Mouse (Mus musculus) hindbrain, embryonic 12.5 days (tissue): ENCODE data around the gene Nme7. TPM values are rescaled to one million over a fixed set of nuclear protein-coding genes. Genes with fewer than 3 reads are reported as not detected.

Experiments used
- ATAC-seq: fragments of 200-750 bp; cut with Nextera tagmentation; 2 replicates; pipeline ENCODE4 v1.8.0; 2017; ENCODE audit warnings: moderate TSS enrichment; ENCODE audit not compliant: low FRiP score
- H3K27ac ChIP-seq: fragments of 300-500 bp; sonication (generic); 2 replicates; pipeline ENCODE4 v1.5.1; 2016; ENCODE audit warnings: mild to moderate bottlenecking
- H3K27me3 ChIP-seq: fragments of 300-500 bp; sonication (generic); 2 replicates; pipeline ENCODE4 v1.6.1; 2016; ENCODE audit warnings: mild to moderate bottlenecking
- H3K36me3 ChIP-seq: fragments of 300-500 bp; sonication (generic); 2 replicates; pipeline ENCODE4 v1.6.1; 2016; ENCODE audit warnings: mild to moderate bottlenecking
- H3K4me1 ChIP-seq: fragments of 300-500 bp; sonication (generic); 2 replicates; pipeline ENCODE4 v1.6.1; 2016
- H3K4me2 ChIP-seq: fragments of 300-500 bp; sonication (generic); replicated peaks from 2 replicates; pipeline ENCODE4 v1.6.1; 2016; ENCODE audit warnings: mild to moderate bottlenecking
- H3K4me3 ChIP-seq: fragments of 300-500 bp; sonication (generic); 2 replicates; pipeline ENCODE4 v1.5.1; 2016; ENCODE audit warnings: mild to moderate bottlenecking
- H3K9ac ChIP-seq: fragments of 300-500 bp; sonication (generic); 2 replicates; pipeline ENCODE4 v1.6.1; 2016; ENCODE audit warnings: mild to moderate bottlenecking, moderate library complexity
- H3K9me3 ChIP-seq: fragments of 300-500 bp; sonication (generic); replicated peaks from 2 replicates; pipeline ENCODE4 v1.6.1; 2016; ENCODE audit warnings: mild to moderate bottlenecking
- WGBS: fragments of 180-500 bp; shearing (Covaris S2); methylation state at CpG from one replicate; pipeline ENCODE4 v1.1.7; 2016; 5-methylcytosine and 5-hydroxymethylcytosine counted together
- polyA plus RNA-seq: library from polyadenylated mRNA; unstranded; fragments of >200 nt; fragmentation: Nextera tagmentation; extraction: Ambion mirVana; gene quantifications from 2 replicates; pipeline ENCODE4 v1.2.1, GENCODE M21; 2016

Gene Nme7
- polyA plus RNA-seq, 1 experiment from 2014 or later = 29.8 TPM

DNA sequence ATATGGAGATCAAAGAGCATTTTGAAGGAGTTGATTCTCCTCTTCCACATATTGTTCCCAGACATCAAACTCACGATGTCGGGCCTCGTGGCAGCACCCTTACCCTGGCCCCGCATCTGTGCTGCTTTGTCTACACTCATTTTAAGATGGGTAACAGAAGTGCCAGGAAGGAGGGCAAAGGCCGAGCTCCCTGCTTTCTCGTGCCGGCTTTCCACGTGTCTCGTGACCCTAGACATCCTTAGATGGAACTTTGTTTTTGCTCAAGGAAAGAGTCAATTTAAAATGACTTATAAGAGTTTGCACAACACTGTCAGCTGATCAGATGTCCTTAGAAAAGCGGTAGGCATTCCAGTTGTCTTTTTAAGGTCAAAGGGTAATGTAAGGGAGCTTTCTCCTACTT, 114.4 kb downstream of the Nme7 start:
- Histone ChIP-seq H3K4me1 (no peaks in the 10 kb centered on the region), H3K9me3 (no peaks in the 10 kb centered on the region)
- 72% methylated on average over 10 of the region's 10 CpGs for WGBS

DNA sequence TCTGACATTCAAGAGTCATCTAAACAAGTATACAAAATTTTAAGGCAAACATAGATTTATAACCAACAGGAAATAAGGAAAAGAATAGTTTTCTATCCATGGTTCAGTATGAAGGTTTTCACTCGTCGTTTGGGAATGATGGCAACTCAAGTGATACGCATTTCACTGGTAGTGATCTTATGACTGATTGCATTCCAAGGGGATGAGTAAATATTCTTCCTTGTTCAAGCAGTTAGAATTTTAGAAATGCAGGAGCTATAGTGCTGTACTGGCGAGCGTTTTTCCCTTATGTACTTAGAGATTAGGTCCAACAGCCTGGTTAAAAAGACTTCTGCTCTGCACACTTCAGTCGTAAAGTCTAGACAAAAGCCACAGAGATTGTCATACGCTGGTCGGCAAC, 115.5 kb downstream of the Nme7 start:
- Histone ChIP-seq H3K4me3 (no peak overlapping the region), H3K27ac (no peak overlapping the region), H3K27me3 (no peaks in the 10 kb centered on the region), H3K9ac (no peak overlapping the region), H3K4me1 (no peaks in the 10 kb centered on the region), H3K36me3 (no peaks in the 10 kb centered on the region), H3K4me2 (no peak overlapping the region), H3K9me3 (no peaks in the 10 kb centered on the region)
- 96% methylated on average over 8 of the region's 8 CpGs for WGBS
- no peak for ATAC-seq

More for the DNA sequence above, 114.4 kb downstream of the Nme7 start:
- Histone ChIP-seq H3K36me3 (no peaks in the 10 kb centered on the region), H3K27ac (no peak overlapping the region), H3K4me3 (no peak overlapping the region), H3K4me2 (no peak overlapping the region), H3K9ac (no peak overlapping the region), H3K27me3 (no peaks in the 10 kb centered on the region)
- ATAC-seq = no peak

GRCm38 (mm10) chr1:164420623-164421354, 116.9 kb downstream of the Nme7 start:
- H3K4me1 ChIP-seq = no peaks in the 10 kb centered on the region
- no peak overlapping the region for H3K4me3 ChIP-seq
- H3K27ac ChIP-seq = no peak overlapping the region
- H3K9ac ChIP-seq = no peak overlapping the region
- H3K27me3 ChIP-seq = no peaks in the 10 kb centered on the region
- H3K36me3 ChIP-seq = no peaks in the 10 kb centered on the region
- H3K4me2 ChIP-seq = no peak overlapping the region
- ATAC-seq = no peak
- WGBS = 91% methylated on average over 6 of the region's 6 CpGs
- no peaks in the 10 kb centered on the region for H3K9me3 ChIP-seq

DNA sequence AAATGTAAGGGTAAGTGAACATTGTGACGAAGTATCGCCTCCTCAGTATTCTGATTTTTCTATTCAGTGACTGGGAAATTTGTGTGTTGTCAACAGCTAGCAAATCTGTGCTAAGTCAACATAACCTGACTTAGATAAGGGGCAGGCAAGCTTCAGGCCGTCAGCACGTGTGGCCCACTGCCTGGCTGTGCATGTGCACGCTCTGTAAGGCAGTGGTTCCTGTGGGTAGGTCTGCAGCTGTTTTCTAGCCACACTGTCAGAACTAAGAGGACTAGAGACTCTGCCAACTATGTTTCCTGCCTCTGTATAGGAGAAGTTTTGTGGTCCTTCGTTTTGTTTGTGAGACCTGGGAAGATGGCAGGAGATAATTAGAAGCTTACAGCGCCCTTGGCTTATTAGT, 122.3 kb downstream of the Nme7 start:
- WGBS = 89% methylated on average over 7 of the region's 7 CpGs
- Histone ChIP-seq H3K27ac (no peak overlapping the region), H3K36me3 (no peaks in the 10 kb centered on the region), H3K4me1 (no peaks in the 10 kb centered on the region), H3K4me2 (no peak overlapping the region), H3K27me3 (no peaks in the 10 kb centered on the region), H3K9ac (no peak overlapping the region), H3K4me3 (no peak overlapping the region), H3K9me3 (no peaks in the 10 kb centered on the region)
- ATAC-seq = no peak

DNA sequence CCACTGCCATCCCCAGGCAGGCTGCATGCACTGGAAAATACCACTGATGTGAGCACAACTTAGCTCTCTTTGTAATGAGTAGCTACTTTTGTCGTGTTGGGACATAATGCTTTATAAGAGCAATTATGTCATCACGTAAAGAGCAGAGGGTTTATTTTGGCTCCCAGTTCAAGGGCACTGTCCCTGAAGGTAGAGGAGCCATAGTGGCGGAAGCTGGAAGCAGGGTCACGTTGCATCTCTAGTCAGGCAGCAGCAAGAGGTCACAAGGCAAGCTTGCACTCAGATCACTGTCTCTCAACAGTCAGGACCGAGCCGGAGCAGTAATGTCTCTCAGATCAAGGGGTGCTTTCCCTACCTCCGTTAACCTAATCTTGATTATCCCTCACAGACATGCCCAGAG, 123.9 kb downstream of the Nme7 start:
- WGBS = 70% methylated on average over 7 of the region's 7 CpGs
- Histone ChIP-seq H3K9ac (no peak overlapping the region), H3K4me1 (no peaks in the 10 kb centered on the region), H3K27me3 (no peaks in the 10 kb centered on the region), H3K9me3 (no peaks in the 10 kb centered on the region), H3K4me2 (no peak overlapping the region), H3K36me3 (no peaks in the 10 kb centered on the region), H3K4me3 (no peak overlapping the region), H3K27ac (no peak overlapping the region)
- no peak for ATAC-seq

GRCm38 (mm10) chr1:164428644-164429043, 124.7 kb downstream of the Nme7 start:
- Histone ChIP-seq H3K27ac (no peak overlapping the region), H3K4me2 (no peak overlapping the region), H3K9me3 (no peaks in the 10 kb centered on the region), H3K27me3 (no peaks in the 10 kb centered on the region), H3K9ac (no peak overlapping the region), H3K4me1 (no peaks in the 10 kb centered on the region), H3K4me3 (no peak overlapping the region), H3K36me3 (no peaks in the 10 kb centered on the region)
- 94% methylated on average over 9 of the region's 9 CpGs for WGBS
- ATAC-seq = no peak

- Histone ChIP-seq H3K4me2 (no peak overlapping the region), H3K27ac (no peak overlapping the region), H3K27me3 (no peaks in the 10 kb centered on the region), H3K4me3 (no peak overlapping the region), H3K9ac (no peak overlapping the region), H3K4me1 (no peaks in the 10 kb centered on the region), H3K9me3 (no peaks in the 10 kb centered on the region), H3K36me3 (peaks cover 9% of the 10 kb centered on the region)
- ATAC-seq = no peak
- 83% methylated on average over 5 of the region's 5 CpGs for WGBS
Observed at GRCm38 (mm10) chr1:164432649-164433048, 128.7 kb downstream of the Nme7 start.

- Histone ChIP-seq H3K27ac (no peak overlapping the region), H3K36me3 (peaks cover 22% of the 10 kb centered on the region), H3K4me2 (no peak overlapping the region), H3K4me1 (no peaks in the 10 kb centered on the region), H3K9me3 (no peaks in the 10 kb centered on the region), H3K4me3 (no peak overlapping the region), H3K9ac (no peak overlapping the region), H3K27me3 (no peaks in the 10 kb centered on the region)
- WGBS = 80% methylated on average over 6 of the region's 6 CpGs
- no peak for ATAC-seq
Observed at GRCm38 (mm10) chr1:164434049-164434448, 130.1 kb downstream of the Nme7 start.

DNA sequence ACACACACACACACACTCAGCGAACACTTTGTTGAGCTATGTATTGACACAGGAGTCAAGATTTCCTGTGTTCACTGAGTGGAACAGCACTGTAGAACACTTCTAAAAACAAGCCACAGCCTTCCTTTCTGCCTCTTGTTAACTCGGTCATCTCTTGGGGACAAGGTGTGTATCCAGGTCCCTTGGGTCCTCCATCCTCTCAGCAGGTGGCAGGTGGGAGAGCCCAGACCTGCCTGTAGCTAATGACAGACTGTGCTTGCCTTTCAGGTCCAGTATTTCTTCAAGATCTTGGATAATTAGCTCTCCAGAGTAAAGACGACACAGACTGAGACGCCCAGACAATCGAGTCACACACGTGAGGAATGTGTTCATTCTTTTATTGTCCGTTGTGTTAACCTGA, 132.8 kb downstream of the Nme7 start:
- H3K9ac ChIP-seq = no peak overlapping the region
- H3K36me3 ChIP-seq = peaks cover 43% of the 10 kb centered on the region
- no peak overlapping the region for H3K4me3 ChIP-seq
- H3K4me2 ChIP-seq = no peak overlapping the region
- no peak overlapping the region for H3K27ac ChIP-seq
- no peak for ATAC-seq
- 84% methylated on average over 7 of the region's 7 CpGs for WGBS
- no peaks in the 10 kb centered on the region for H3K9me3 ChIP-seq
- H3K27me3 ChIP-seq = no peaks in the 10 kb centered on the region
- H3K4me1 ChIP-seq = no peaks in the 10 kb centered on the region

DNA sequence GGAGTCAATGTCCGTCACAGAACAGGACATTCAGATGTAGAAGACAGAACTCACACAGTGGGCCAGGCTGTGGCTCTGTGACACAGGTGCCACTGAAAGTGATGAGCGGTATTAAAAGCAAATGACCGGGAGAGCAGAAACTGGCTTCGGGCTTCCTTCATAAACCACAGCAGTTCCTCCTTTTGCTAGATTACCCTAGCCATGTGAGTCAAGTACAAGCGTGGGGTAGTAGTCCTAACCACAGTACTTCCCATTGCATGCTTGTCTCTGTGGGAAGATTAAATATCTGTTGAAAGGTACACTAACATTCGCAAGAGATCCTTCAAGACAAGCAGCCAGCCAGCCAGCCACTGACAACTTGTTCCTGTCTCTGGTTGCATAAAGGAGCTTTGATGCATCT, 136.3 kb downstream of the Nme7 start:
- Histone ChIP-seq H3K36me3 (peaks cover 66% of the 10 kb centered on the region), H3K9ac (no peak overlapping the region), H3K4me3 (no peak overlapping the region), H3K9me3 (no peaks in the 10 kb centered on the region), H3K27ac (no peak overlapping the region), H3K27me3 (no peaks in the 10 kb centered on the region), H3K4me1 (no peaks in the 10 kb centered on the region), H3K4me2 (no peak overlapping the region)
- ATAC-seq = no peak
- WGBS = 89% methylated on average over 6 of the region's 6 CpGs

DNA sequence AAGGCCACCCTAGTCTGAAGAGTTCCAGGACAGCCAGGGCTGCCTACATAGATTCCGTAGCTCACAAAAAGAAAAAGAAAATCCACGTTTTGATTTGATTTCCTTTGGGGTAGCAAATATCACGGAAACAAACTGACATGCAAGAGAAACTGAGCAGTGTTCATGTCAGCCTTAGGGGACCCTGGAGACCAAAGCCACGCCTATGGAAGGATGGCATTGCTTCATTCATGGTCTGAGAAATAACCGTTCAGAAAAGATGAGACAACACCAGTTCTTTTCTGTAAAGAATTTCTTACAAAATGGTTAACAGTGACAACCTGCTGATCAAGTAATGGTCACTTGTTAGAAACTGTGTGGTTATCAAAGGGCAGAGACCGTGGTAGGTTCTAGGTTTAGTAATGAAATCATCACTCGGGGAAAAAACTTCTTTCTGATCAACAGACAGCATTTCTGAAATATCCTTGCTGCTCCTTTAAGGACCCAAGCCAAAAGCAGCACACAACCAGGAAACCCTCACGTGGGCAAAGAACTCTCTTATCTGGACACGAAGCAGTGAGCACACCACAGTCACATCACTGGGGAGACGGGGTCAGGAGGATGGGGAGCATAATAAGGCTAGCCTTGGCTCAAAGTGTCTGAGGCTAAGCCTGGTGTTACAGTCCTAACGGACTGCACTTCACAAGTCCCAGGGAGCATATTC, 136.9 kb downstream of the Nme7 start:
- Histone ChIP-seq H3K4me2 (no peak overlapping the region), H3K9ac (no peak overlapping the region), H3K4me3 (no peak overlapping the region), H3K36me3 (peaks cover 66% of the 10 kb centered on the region), H3K27me3 (no peaks in the 10 kb centered on the region), H3K27ac (no peak overlapping the region), H3K4me1 (no peaks in the 10 kb centered on the region), H3K9me3 (no peaks in the 10 kb centered on the region)
- no peak for ATAC-seq
- WGBS = 85% methylated on average over 11 of the region's 11 CpGs

GRCm38 (mm10) chr1:164441408-164441974, 137.6 kb downstream of the Nme7 start:
- no peak for ATAC-seq
- Histone ChIP-seq H3K4me1 (no peaks in the 10 kb centered on the region), H3K9ac (no peak overlapping the region), H3K4me3 (no peak overlapping the region), H3K27me3 (no peaks in the 10 kb centered on the region), H3K27ac (no peak overlapping the region), H3K9me3 (no peaks in the 10 kb centered on the region), H3K36me3 (peaks cover 71% of the 10 kb centered on the region), H3K4me2 (no peak overlapping the region)
- 50% methylated on average over 18 of the region's 18 CpGs for WGBS
